ENCODE assay signal across 7 mouse cellular contexts in the genomic region with DNA sequence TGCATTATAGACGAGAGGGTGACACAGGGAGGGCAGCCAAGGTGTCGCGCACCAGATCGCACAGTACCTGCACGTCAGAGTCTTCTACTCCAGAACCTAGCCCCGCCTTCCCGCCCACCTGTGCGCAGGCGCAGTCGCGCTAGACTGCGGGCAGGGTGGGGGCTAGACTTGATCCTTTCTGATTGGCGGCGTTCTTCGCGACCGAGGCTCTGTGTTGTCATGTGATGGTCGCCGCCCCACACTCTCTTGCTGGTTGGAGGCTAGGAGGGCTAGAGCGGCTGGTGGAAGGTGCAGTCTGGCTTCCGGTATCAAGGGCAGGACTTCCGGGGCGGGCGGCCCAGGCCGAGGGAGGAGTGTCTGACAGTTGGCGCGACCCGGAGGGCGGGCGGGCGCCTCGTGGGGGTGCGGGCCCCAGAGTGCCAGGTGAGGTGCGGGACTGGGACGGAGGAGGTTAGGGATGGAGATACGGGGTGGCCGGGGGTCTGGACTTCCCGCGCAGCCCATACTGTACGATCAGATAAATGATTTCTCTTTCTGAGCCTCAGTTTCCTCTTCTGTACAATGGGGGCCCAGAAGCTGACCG. TPM values are rescaled to one million over a fixed set of nuclear protein-coding genes. Genes with fewer than 3 reads are reported as not detected.
DNase-seq lines count a peak whose midpoint lies in the region; ATAC-seq and TF ChIP-seq lines count a peak whose summit lies in the region.

Gene Pld3, minus strand, starts transcription at position 288 of the 583 bp plus-strand sequence.
Gene 2310022A10Rik, plus strand, starts transcription at position 303 of the 583 bp plus-strand sequence.

- peaks cover 17% of the 10 kb centered on the region for H3K4me1 ChIP-seq in embryonic facial prominence, embryonic 10.5 days
- H3K4me1 ChIP-seq in intestine, postnatal 0 days (replicated peaks; ENCODE audit: control insufficient read depth, insufficient read depth, low read length): no peaks in the 10 kb centered on the region
- peaks cover 17% of the 10 kb centered on the region for H3K4me1 ChIP-seq in midbrain, embryonic 12.5 days
- no peaks in the 10 kb centered on the region; the same call in 1 of the 2 replicates for H3K4me1 ChIP-seq in small intestine, adult 2 months (ENCODE audit: control insufficient read depth, insufficient read depth, insufficient read length, low read length)

- H3K4me3 ChIP-seq in embryonic facial prominence, embryonic 10.5 days: peak within 1 kb of the TSS; percentile 86
- peak within 1 kb of the TSS; percentile 73 for H3K4me3 ChIP-seq in intestine, postnatal 0 days (ENCODE audit: low read depth, low read length)
- H3K4me3 ChIP-seq in midbrain, embryonic 12.5 days: peak within 1 kb of the TSS; percentile 84
- H3K4me3 ChIP-seq in small intestine, adult 2 months (ENCODE audit: low read depth, low read length): peak within 1 kb of the TSS; percentile 82

- peak within 1 kb of the TSS; percentile 58 for H3K9ac ChIP-seq in intestine, postnatal 0 days (ENCODE audit: low read depth, low read length)
- peak within 1 kb of the TSS; percentile 77 for H3K9ac ChIP-seq in midbrain, embryonic 12.5 days (replicated peaks)

- WGBS in embryonic facial prominence, embryonic 10.5 days: under 1% methylated on average over 41 of the region's 41 CpGs
- under 1% methylated on average over 41 of the region's 41 CpGs for WGBS in intestine, postnatal 0 days
- WGBS in midbrain, embryonic 12.5 days: under 1% methylated on average over 41 of the region's 41 CpGs
- 0% methylated on average over 41 of the region's 41 CpGs for WGBS in small intestine, adult 2 months

- H3K27ac ChIP-seq in embryonic facial prominence, embryonic 10.5 days (replicated peaks): peak within 1 kb of the TSS; percentile 84
- H3K27ac ChIP-seq in intestine, postnatal 0 days (ENCODE audit: low read depth, low read length): no peak within 1 kb of the TSS; the same call in 1 of the 2 replicates
- H3K27ac ChIP-seq in midbrain, embryonic 12.5 days (replicated peaks): 0 out of 2 replicates have a peak within 1 kb of the TSS, but pooled peaks have one; percentile 8
- no peak within 1 kb of the TSS for H3K27ac ChIP-seq in small intestine, adult 2 months (ENCODE audit: insufficient read depth, low read depth, low read length)

- intact Hi-C loops in left cerebral cortex, postnatal 4 days (cut with DNase I): no loop called here

- H3K4me2 ChIP-seq in intestine, postnatal 0 days (replicated peaks; ENCODE audit: low read depth): peak within 1 kb of the TSS; percentile 71
- peak within 1 kb of the TSS; percentile 82 for H3K4me2 ChIP-seq in midbrain, embryonic 12.5 days (replicated peaks)

- no peak for TF ChIP-seq CTCF in intestine, postnatal 0 days (IDR thresholded peaks at IDR 0.05; ENCODE audit: low read depth)
- no peak for TF ChIP-seq CTCF in small intestine, adult 2 months (IDR thresholded peaks at IDR 0.05; ENCODE audit: extremely low read depth, insufficient read length, insufficient replicate concordance, low read depth, low read length)

- no peak; the same call in 1 of the 2 replicates for TF ChIP-seq POLR2A in small intestine, adult 2 months (IDR thresholded peaks at IDR 0.05; ENCODE audit: low read depth, low read length)

- ATAC-seq in intestine, postnatal 0 days: peak; percentile 99
- peak; percentile 100 for ATAC-seq in midbrain, embryonic 12.5 days (ENCODE audit: low FRiP score, low read depth)

- DNase-seq in adrenal gland, postnatal 10 days: peak; percentile 94
- DNase-seq in embryonic facial prominence, embryonic 10.5 days (ENCODE audit: low spot score): peak; percentile 98
- peak; percentile 76 for DNase-seq in gonadal fat pad, adult 2 months (ENCODE audit: low read depth)
- peak; percentile 96 for DNase-seq in left cerebral cortex, postnatal 4 days

- no peaks in the 10 kb centered on the region for H3K27me3 ChIP-seq in embryonic facial prominence, embryonic 10.5 days (replicated peaks; ENCODE audit: low read depth, poor library complexity, severe bottlenecking)
- no peaks in the 10 kb centered on the region for H3K27me3 ChIP-seq in intestine, postnatal 0 days (replicated peaks; ENCODE audit: control insufficient read depth, insufficient read depth, low read length)
- H3K27me3 ChIP-seq in midbrain, embryonic 12.5 days: no peaks in the 10 kb centered on the region
- H3K27me3 ChIP-seq in small intestine, adult 2 months (ENCODE audit: control insufficient read depth, insufficient read depth, low read length): no peaks in the 10 kb centered on the region

- no peaks in the 10 kb centered on the region for H3K9me3 ChIP-seq in embryonic facial prominence, embryonic 10.5 days
- no peaks in the 10 kb centered on the region for H3K9me3 ChIP-seq in intestine, postnatal 0 days (ENCODE audit: control insufficient read depth)
- H3K9me3 ChIP-seq in midbrain, embryonic 12.5 days: no peaks in the 10 kb centered on the region

- H3K36me3 ChIP-seq in embryonic facial prominence, embryonic 10.5 days (replicated peaks): peaks cover 15% of the 10 kb centered on the region
- H3K36me3 ChIP-seq in intestine, postnatal 0 days (ENCODE audit: control insufficient read depth, insufficient read depth): peaks cover 6% of the 10 kb centered on the region; the same call in 1 of the 2 replicates
- peaks cover 12% of the 10 kb centered on the region; the same call in 1 of the 2 replicates for H3K36me3 ChIP-seq in midbrain, embryonic 12.5 days
- 0 out of 2 replicates have a peak, but pooled peaks cover 2% of the 10 kb centered on the region for H3K36me3 ChIP-seq in small intestine, adult 2 months (ENCODE audit: control insufficient read depth, insufficient read depth, low read length)

RNA-seq across cellular contexts. Expression of gene Pld3, which starts in this region (rescaled TPM):
- total RNA-seq in adrenal gland, postnatal 10 days (2021): 10 to 100 TPM; 84.0 to 86.6 TPM
- polyA plus RNA-seq in embryonic facial prominence, embryonic 10.5 days (2016; fragmentation: Nextera tagmentation; extraction: Ambion mirVana): 40.5 and 41.4 TPM in 2 replicates
- 159 and 188 TPM in 2 replicates for polyA plus RNA-seq in gonadal fat pad, adult 2 months (2012; rRNA removed)
- polyA plus RNA-seq in intestine, postnatal 0 days (2015; fragmentation: Nextera tagmentation; extraction: Ambion mirVana): 45.8 and 48.7 TPM in 2 replicates
- 100 to 1,000 TPM; 175 to 222 TPM for total RNA-seq in left cerebral cortex, postnatal 4 days (2021)
- polyA plus RNA-seq in midbrain, embryonic 12.5 days (2016; fragmentation: Nextera tagmentation; extraction: Ambion mirVana): 69.9 and 71.6 TPM in 2 replicates
- 72.2 and 75.6 TPM in 2 replicates for polyA plus RNA-seq in small intestine, adult 2 months (2012; rRNA removed)

RNA-seq across cellular contexts. Expression of gene 2310022A10Rik, which starts in this region (rescaled TPM):
- 10 to 100 TPM; 14.7 to 25.1 TPM for total RNA-seq in adrenal gland, postnatal 10 days (2021)
- polyA plus RNA-seq in embryonic facial prominence, embryonic 10.5 days (2016; fragmentation: Nextera tagmentation; extraction: Ambion mirVana): 40.8 and 41.1 TPM in 2 replicates
- polyA plus RNA-seq in gonadal fat pad, adult 2 months (2012; rRNA removed): 17.0 and 17.7 TPM in 2 replicates
- polyA plus RNA-seq in intestine, postnatal 0 days (2015; fragmentation: Nextera tagmentation; extraction: Ambion mirVana): 9.0 and 10.2 TPM in 2 replicates
- total RNA-seq in left cerebral cortex, postnatal 4 days (2021): 10 to 100 TPM; 27.4 to 33.1 TPM
- polyA plus RNA-seq in midbrain, embryonic 12.5 days (2016; fragmentation: Nextera tagmentation; extraction: Ambion mirVana): 37.2 and 37.4 TPM in 2 replicates
- 9.8 and 19.7 TPM in 2 replicates for polyA plus RNA-seq in small intestine, adult 2 months (2012; rRNA removed)

Comparison
In these comparisons a context has a peak if more than half of its experiments do, and no peak if none do; other contexts are left out.
1. H3K27ac ChIP-seq: peak in embryonic facial prominence, embryonic 10.5 days (single experiment) and midbrain, embryonic 12.5 days (single experiment); none in intestine, postnatal 0 days (single experiment) and small intestine, adult 2 months (single experiment).
2. Peak in every context shown above with its lines, with median percentiles within 50 percentile points of each other: DNase-seq and H3K4me3 ChIP-seq.